Mouse (Mus musculus) liver (tissue): Measurements from ENCODE around the gene Olfr159.

ENCODE experiments used
- DNase-seq: peaks from one replicate; pipeline ENCODE4 v3.0.0-alpha.2; 2020; ENCODE audit warnings: mixed read lengths

The Olfr159 gene

GRCm38 (mm10) chr4:43729126-43729525 lies 41.7 kb downstream of the Olfr159 start:
- DNase-seq: no peak

- DNase-seq: no peak
These were observed 42.2 kb downstream of the Olfr159 start for GRCm38 (mm10) chr4:43728576-43728954.

DNA sequence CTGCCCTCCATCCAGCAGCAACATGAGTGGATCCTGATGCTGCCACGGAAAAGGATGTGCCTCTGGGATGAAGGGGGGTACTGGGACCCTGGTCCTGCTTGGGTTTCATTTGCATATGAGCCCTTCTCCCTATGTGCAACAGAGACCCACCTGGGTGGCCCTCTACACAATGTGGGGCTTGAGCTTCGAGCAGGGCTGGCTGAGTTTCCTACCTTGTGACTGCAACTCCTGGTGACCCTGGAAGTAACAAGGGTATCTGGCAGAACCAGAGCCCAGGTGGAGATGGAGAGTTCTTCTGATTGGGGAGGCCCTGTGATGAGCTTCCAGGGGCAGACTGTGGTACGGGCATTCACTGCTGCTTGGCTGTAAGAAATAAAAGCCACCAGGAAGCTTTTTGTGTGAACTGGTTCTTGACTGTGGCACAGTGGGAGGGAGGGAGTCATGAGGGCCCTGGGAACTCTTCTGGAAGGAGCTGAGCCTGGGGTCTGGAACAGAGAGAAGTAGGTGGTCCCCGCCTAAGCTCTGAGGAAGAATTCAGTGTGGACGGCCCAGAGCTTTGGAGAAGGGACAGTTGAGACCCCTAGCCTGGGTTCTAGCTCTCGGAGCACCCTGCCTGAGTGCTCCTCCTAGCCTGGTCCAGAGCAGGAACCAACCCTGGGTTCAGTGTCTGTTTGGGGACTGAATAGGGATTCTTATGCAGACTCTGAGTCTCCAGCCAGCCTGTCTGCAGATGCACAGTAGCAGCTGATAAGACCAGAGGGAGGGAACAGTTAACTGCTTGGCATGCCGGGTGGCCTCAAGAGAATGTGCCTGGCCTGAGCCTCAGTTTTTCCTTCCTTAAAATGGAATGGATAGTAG lies 42.9 kb downstream of the Olfr159 start:
- DNase-seq: peak; percentile 32

- no peak for DNase-seq
These were observed 43.8 kb downstream of the Olfr159 start, which contains the start of gene Hrct1 for GRCm38 (mm10) chr4:43726995-43727394. Hrct1 (plus strand) TSS chr4:43727188.

DNA sequence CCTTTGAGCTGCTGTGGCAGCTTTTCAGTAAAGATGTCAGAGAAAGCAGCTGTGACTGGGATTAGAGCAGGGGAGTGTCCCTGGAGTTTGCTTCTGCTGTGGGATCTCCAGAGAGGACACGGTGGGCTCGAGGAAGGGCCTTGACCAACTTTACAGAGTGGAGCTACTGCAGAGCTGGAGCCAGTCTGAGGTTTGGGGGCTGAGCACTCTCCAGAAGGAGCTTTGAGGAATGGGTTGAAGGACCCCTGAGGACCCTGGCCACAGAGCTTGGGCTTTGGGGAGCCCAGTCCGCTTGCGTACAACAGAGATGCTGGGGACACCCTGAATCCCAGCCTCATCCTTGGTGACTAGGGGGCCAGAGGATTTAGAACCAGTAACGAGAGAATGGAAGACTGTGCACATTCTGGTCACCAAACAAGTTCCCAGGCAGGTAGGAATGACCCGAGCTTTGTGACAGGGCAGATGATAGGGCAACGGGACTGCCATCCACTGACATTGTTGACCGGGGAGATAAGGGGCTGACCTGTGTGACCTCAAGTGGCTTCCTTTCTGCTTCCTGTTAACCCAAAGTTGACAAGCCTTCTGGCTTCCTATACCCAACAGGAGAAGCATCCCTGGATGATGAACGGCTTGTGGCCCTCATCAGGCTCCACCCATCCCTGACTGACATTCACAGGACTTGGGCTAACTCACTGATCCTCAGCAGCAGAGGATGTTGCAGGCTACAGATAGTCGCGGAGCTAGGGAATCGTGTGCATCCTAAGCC lies 44.4 kb downstream of the Olfr159 start:
- DNase-seq: no peak

GRCm38 (mm10) chr4:43724764-43725163 lies 46.0 kb downstream of the Olfr159 start:
- no peak for DNase-seq

GRCm38 (mm10) chr4:43722191-43722590 lies 48.6 kb downstream of the Olfr159 start:
- DNase-seq: no peak

GRCm38 (mm10) chr4:43720491-43721228 lies 50.1 kb downstream of the Olfr159 start:
- DNase-seq: no peak
